Mouse (Mus musculus): ENCODE measurements at regions not wholly inside any gene's neighbourhood (a gene's known extent, or its start where the extent isn't known, plus 50 kb on each side); places are given as distances from the start of the nearest gene placed in this dataset.

- no peak for DNase-seq
These were observed 417.7 kb downstream of the Atp23 start for GRCm38 (mm10) chr10:126483479-126483878.

DNA sequence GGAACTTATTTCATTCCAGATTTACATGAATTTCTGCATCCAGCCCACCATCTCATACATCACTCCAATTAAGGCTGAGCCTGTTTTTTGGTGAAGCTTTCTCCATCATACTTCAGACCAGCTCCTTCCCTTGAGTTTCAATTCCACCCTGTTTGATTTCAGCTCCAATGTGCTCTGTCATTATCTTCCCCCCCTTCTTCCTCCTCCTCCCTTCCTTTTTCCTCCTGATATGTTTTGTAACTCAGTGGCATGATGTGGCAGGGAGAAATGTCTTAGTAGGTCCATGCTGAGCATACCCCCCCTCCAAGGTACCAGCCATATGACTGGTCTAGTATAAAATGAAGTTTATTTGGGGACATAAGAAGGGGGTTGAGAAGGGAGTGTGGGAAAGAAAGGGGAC, 420.8 kb downstream of the Atp23 start:
- DNase-seq = no peak

GRCm38 (mm10) chr10:126479743-126480142, 421.4 kb downstream of the Atp23 start:
- no peak for DNase-seq

- no peak for DNase-seq
These were observed 428.0 kb downstream of the Atp23 start for GRCm38 (mm10) chr10:126473050-126473719.

DNA sequence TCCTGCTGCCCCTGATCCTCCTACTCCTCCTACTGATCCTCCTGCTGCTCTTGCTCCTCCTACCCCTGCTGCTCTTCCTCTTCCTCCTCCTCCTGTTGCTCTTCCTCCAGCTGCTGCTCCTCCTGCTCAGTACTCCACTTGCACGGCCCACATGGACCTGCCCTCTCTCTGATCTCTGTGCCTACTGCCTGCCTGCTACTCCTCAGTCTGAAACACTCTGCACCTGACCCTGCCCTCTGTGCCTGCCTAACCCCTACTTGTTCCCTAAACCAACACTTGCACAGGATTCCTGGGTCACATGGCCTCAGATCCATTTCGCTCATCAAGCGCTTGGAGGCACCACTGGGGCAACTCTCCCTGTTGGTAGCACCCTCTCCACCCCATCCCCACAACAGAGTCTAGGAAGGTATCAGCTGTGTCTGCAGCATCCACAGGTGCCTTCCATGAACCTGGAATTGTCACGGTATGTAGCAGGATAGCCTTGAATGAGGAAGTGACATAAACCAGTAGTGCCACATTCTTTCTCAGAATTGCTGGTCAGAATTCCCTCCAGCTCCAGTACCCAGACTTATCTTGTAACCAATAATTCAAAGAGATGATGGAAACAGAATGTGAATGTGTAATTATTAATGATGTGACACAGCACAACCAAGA, 430.2 kb downstream of the Atp23 start:
- no peak for DNase-seq

DNA sequence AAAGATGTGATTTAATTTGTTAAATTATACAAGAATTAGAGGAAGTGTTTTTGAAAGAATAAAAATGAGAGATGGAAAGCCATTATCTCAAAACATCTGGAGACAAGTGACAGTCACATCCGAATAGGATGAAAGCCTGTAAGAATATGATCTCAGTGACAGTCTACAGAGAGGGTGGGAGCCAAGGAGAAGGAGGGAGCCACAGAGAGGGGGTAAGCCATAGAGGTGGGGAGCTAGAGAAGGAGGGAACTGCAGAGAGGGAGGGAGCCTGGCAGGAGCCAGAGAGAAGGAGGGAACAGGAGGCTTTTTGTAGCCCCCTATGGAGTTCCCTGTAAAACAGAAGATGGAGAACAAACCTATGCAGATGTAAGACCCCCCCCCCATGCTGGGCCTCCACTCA, 438.4 kb downstream of the Atp23 start:
- no peak for DNase-seq

DNA sequence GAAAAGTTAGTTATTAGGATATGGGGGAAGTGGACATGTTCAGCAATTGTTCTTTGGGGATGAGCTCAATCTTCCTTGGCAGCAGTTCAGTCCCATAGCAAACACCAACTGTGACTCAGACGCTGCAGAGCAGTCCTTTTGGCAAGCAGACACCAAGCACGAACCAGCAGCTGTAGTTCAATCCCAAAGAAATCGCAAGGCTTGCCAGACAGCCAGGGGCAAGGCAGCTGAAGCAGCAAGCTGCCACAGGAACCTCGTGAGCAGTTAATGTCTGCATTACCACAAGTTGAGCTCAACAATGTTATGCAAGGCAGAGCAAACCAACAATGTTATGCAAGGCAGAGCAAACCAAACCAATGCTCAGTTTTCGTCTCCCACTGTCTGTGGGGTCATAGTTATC, 442.6 kb downstream of the Atp23 start:
- no peak for DNase-seq

DNA sequence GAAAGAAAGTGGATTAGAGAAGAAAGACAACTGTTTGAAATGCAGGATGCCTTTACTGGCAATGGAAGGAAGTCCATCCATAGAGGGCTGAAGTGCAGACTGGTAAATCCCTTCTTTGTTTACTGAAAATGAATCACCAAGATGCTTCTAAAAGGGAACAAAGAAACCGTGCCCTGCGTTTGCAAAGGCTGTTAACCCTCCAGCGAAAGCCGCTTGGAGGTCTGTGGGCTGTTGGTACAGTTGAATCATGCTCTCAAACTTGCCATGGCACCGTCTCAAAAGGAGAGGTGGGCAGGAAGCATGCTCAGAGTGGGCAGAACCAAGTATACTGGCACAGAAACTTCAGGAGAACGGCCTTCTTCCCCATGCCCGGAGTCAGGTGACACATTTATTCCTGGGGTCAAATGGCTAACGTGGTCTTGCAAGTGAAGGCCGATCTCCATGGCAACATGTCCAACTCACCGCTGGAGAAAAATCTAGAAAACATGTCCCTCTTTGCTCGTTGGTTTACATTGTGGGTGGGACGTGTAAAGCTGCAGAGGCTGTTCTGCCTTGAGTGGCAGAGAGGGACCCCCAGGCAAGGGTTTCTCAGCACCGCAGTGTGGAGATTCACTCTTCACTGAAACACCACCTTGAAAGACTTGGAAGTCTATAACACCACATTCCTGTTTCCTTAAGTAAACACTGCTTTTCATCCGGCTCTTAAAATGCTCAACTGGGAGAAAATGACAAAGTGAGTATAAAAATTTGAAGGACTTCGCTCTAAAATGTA, 448.2 kb downstream of the Atp23 start:
- DNase-seq = no peak

GRCm38 (mm10) chr10:126452057-126452622, 449.0 kb downstream of the Atp23 start:
- DNase-seq = no peak

DNA sequence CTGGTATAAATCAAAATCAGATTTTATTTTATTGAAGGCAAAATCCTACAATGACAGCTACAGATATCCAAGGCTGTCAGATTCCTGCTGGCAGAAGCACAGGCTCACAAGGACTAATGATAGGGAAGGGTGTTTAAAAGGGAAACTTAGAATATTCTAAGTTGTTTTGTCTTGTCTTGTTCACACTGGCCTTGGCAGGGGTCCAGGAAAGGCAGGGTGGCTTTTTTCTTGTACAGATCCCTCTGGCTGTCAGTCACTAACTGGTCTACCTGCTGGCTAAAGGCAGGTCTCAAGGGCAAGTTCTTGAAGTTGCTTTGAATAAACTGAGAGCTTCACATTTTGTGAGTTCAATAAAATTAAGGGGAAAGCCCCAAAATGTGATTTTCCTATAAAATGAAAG, 465.3 kb downstream of the Lrig3 start:
- no peak for DNase-seq

DNA sequence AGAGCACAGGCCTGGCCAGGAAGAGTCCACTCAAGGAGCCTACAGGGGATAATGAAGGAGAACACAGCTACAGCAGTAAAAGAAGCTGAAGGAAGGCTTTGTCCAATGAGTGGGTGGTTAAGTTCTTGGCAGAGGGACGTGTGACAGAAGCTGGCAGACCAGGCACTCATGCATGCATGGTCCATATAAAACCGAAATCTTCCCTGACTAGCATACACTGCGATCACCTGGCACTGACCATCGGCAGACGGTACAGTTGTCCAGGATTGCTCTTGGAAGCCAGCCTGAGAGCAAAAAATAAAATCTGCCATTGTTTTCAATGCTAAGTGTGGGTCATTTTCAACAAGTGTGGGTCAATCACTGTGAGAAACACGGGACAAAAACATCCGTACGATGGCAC, 464.4 kb downstream of the Lrig3 start:
- no peak for DNase-seq

- DNase-seq = no peak
These were observed 463.5 kb downstream of the Lrig3 start for GRCm38 (mm10) chr10:126429502-126429901.

GRCm38 (mm10) chr10:126422066-126422465, 456.1 kb downstream of the Lrig3 start:
- no peak for DNase-seq

DNA sequence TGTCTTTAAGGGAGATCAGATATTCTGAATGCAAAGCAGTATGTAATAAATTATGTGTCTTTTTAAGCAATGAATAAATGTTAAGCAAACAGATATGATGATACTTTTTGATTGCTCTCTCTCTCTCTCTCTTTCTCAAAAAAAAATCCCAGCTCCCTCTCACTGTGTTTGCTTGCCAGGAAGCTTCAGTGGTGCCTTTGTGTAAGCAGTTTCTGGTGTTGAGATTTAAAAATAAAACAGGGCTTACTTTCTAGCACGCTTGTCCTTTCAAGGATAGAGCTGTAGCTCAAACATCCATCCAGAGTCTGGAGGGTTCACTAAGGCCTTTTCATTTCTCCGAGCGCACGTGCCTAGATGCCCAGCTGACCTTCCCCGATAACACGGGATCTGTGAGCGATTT, 447.8 kb downstream of the Lrig3 start:
- DNase-seq = no peak

GRCm38 (mm10) chr10:126392235-126392634, 426.3 kb downstream of the Lrig3 start:
- no peak for DNase-seq

- DNase-seq = no peak
These were observed 425.8 kb downstream of the Lrig3 start for GRCm38 (mm10) chr10:126391770-126392169.

GRCm38 (mm10) chr10:126386430-126386829, 420.5 kb downstream of the Lrig3 start:
- no peak for DNase-seq

GRCm38 (mm10) chr10:126385644-126386043, 419.7 kb downstream of the Lrig3 start:
- no peak for DNase-seq

GRCm38 (mm10) chr10:126380381-126380780, 414.4 kb downstream of the Lrig3 start:
- DNase-seq = no peak

GRCm38 (mm10) chr10:126379239-126379638, 413.3 kb downstream of the Lrig3 start:
- no peak for DNase-seq

- DNase-seq = no peak
These were observed 407.9 kb downstream of the Lrig3 start for GRCm38 (mm10) chr10:126373906-126374305.

DNA sequence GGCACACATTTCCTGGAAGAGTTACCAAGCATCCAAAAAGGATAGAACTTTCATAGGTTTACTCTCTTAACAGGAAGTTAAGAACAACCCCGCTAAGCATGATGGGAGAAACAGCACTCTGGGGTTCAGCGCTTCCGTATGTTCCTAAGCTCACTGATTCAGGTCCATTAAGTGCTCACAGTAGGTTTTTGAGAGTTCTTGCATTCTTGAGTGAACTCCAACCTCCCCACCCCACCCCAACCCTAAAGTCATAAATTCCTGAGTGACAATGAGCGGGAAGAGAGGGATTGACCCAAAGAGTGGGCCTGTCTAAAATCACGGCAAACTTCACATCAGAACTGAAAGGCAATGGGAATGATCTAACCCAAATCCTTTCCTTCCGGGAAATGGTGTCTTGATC, 405.9 kb downstream of the Lrig3 start:
- no peak for DNase-seq

DNA sequence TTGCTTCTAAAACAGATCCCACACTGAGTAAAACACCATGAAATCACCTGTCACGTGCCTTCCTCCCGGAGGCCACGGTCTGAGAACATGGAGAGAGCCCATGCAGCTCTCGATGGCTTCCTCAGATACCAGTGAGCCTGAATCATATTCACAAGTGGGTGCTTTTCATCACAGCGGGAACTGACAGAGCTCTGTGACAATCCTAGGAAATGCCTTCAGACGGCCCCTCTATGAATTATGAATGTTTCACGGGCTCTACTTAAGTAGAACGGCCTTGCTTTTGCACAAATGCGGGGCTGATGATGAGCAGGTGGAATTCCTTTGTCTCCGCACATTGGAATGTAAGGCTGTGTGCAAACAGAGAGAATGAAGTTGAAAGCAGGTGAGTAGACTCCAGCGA, 383.1 kb downstream of the Lrig3 start:
- no peak for DNase-seq

- DNase-seq = no peak
These were observed 371.5 kb downstream of the Lrig3 start for GRCm38 (mm10) chr10:126337426-126337825.

Data from lung, adult 18-20 months (tissue).